Mouse (Mus musculus): ENCODE data around the gene Gda. TPM values are rescaled to one million over a fixed set of nuclear protein-coding genes. Genes with fewer than 3 reads are reported as not detected.

Gda gene
- 100 to 1,000 TPM; 199 TPM for total RNA-seq (2021)

DNA sequence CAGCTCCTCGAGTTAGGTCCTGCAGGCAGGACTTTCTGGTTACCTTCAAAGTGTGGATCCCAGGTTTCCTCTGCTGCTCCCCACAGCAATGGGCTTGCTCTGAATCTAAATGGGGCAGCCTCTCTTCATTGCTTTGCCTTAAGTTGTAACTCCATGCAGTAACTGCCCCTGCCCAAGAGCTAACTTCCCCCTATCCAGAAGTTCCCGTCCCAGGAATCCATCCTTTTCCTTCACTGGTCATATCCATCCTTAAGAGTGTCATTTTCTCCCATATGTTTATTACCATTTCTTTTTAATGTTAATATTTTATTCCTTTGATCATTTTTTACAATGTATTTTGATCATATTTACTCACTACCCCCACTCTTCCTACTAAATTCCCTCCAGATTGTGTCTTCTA lies at the start of gene Gda:
Gda (minus strand) TSS at position 101 of the 400 bp plus-strand sequence.
- no peak for DNase-seq (ENCODE audit: low spot score in 2 of 2)
- intact Hi-C loops (cut with DNase I) = loop anchor here (5.0 kb wide), 1 partner anchor 101 kb away; no protein-coding TSS in a partner anchor

DNA sequence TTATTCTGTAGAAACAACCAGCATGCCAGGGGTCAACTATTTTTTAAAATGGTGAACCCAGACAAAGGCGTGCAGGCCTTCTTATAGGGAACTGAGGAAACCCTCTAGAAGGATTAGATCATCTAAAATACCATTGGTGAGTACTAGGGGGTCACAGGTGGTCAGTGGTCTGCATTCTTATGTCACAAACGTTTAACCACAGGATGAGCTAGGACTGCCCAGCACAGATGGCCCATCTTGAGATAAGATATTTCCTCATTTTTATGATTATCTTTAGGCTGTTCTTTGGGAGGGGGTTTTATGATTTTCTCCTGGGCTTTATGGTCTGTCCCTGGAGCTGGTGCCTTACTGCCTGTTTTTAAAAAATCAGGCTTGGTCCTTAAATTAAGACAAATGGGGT lies 47.0 kb upstream of the Gda start:
- no peak for DNase-seq (ENCODE audit: low spot score in 2 of 2)
- intact Hi-C loops (cut with DNase I) = no loop called here

DNA sequence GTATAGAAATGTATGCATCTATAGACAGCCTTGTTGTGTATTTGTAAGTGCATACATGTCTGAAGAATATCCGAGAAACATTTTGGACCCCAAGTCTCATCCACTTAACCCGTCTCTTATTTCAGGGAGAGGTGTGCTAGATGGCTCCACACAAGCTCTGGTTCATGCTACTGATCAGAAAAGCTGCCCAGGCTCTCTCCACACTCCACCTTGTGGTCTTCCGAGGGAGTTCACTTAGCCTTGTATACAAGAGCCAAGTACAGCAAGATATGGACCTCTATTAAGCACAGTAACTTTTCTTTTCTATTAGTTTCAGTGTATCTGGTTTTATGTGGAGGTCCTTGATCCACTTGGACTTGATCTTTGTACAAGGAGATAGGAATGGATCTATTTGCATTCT lies 36.9 kb upstream of the Gda start:
- peak in 1 of 2 experiments; percentile 45 for DNase-seq (ENCODE audit: low spot score in 2 of 2)
- intact Hi-C loops (cut with DNase I) = loop anchor here (5.0 kb wide), 1 partner anchor 33 kb away; no protein-coding TSS in a partner anchor

DNA sequence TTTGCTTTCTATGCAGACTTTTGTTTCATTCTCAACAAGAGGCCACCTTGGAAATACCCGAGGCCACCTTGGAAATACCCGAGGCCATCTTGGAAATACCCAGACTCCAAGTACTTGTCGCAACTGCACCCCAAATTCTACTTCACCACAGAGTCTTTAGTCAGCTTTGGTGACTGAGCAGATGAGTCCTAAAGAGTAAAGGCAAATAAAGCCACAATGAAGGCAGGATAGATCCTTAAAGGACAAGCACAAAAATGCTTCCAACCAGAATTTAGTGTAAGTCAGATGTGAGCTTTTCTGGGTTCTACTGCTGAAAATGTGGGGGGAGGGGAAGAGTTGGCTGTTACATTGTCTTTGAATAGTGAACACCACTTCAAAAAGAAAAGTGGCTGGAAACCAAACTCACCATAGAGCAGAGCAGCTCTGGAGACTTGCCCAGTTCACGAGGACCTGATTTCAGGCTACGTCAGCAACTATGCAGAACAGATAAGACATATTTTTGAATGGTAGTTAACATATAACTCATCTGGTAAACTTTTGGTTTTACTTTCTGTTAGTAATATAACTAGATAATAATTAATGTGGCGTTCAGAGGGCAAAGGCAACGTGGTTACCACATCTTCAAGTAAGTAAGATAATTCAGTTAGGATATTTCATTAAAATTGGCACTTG lies 34.5 kb upstream of the Gda start:
- DNase-seq (ENCODE audit: low spot score in 2 of 2) = no peak
- intact Hi-C loops (cut with DNase I) = no loop called here

DNA sequence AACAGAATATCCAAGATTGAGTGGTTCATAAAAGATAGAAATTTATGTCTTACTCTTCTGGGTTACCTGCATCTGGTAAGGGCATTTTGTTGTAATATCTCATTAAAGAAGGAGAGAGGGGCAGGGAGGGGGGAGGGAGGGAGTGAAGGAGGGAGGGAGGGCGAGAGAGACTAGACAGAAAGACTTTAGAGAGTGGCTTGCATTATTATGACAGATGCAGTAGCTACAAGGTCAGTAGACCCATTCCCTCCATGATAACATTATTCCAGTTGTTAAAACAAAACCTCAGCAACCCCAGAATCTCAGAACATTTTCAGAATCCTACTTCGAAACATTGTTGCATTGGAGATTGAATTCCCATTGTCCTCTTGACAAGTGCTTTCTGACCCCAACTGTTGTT lies 33.9 kb upstream of the Gda start:
- DNase-seq (ENCODE audit: low spot score in 2 of 2) = no peak
- intact Hi-C loops (cut with DNase I) = no loop called here

DNA sequence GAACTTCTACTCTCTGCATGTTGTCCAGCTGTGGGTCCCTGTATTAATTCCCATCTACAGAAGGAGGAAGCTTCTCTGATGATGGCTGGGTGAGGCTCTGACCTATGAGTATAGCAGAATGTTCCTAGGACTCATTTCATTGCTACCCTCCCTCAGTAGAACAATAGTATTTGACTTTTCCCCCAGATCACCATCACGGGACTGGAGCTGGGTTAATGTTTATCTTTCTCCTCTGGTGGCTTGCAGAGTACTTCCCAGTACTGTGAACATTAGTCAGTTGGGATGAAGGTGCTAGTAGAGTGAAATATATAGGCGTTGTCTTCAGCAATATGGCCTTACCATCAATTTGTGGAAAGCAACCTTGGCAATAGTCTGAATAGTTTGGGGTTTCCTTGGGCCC lies 31.5 kb upstream of the Gda start:
- intact Hi-C loops (cut with DNase I) = no loop called here
- no peak for DNase-seq (ENCODE audit: low spot score in 2 of 2)

DNA sequence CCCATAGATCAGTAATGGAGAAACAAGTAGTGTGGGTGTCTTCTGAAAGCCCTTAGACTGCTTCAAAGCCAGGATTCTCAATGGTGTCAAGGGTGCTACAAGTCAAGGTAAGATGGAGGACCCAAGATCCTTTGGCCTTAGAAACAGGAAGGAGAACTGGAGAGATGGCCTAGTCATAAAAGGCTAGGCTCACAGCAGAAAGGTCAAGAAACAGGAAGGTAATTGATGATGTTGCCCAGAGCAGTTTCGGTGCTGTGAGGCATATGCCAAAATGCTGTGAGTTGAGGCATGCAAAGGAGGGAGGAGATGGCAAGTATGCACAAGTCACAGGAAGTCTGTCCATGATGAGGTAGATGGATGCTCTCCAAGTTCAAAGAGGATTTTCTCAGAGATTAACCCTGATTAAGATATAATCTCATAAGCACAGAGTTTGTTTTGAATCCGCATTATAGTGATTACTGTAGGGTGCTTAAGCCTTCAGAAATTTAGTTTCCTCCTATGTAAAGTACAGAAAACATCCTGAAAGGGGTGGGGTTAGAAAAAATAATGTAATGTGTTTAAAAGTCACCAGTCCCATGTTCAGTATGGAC lies 26.2 kb upstream of the Gda start:
- DNase-seq (ENCODE audit: low spot score in 2 of 2) = no peak
- intact Hi-C loops (cut with DNase I) = no loop called here

DNA sequence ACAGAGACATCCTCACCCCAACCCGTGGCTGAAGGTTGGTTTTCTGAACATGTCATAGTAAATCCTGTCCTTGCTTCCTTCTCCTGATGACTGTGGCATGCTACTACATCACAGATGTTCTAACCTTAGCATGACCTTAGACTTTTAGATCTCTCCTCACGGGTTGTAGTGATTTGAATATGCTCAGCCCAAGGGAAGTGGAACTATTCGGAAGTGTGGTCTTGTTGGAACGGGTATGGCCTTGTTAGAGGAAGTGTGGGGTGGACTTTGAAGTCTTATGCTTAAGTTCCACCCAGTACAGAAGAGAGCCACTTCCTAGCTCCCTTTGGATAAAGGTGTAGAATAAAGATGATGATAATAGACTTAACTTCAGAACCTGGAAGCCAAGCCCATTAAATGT lies 22.6 kb upstream of the Gda start:
- intact Hi-C loops (cut with DNase I) = no loop called here
- no peak for DNase-seq (ENCODE audit: low spot score in 2 of 2)

DNA sequence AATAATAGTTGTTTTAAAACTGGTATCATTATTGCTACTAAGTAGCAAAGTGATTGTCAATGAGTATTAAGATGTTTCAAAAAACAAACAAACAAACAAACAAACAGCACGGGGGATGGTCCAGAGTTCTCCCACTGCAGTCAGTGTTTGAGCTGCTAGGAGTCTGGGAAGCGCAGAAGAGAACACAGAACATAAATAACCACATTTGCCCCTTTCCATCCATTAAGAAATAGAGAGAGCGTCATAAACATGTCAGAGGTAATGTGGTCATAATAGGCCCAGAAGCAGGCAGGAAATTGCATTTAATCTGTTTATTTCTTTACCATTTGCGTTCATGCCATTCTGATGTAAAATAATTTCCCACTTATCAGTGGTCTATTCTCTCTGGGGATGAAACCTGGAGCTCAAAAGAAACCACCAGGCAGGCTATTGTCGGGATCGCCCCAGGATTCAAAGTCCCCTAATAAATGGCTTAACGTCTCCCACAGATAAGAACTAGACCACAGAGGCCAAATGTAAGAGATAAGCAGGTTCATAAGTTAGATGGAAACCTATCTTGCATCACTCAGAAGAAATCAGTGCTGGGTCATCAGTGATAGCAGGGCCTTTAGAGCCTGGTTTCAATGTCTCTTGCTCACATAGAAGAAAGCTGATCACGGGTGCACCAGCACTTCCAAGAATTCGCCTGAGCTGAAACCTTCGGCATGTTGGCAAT lies 20.7 kb upstream of the Gda start:
- no peak for DNase-seq (ENCODE audit: low spot score in 2 of 2)
- intact Hi-C loops (cut with DNase I) = no loop called here

DNA sequence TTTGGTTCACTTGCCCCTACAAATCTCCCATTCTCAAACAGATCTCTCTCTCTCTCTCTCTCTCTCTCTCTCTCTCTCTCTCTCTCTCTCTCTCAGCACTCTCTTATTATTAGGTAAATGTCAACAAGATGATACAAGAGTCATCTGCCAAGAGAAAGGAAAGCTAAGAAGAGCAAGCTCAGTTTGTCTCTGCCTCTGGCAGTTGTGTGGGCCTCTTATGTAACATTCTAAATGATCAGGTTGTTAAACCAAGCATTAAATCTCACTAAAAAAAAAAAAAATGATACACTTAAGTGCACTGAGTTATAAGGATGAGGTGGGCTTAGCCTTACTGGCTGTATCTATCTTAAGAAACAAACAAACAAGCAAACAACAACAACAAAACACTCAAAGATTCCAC lies 18.1 kb upstream of the Gda start:
- intact Hi-C loops (cut with DNase I) = no loop called here
- no peak for DNase-seq (ENCODE audit: low spot score in 2 of 2)

DNA sequence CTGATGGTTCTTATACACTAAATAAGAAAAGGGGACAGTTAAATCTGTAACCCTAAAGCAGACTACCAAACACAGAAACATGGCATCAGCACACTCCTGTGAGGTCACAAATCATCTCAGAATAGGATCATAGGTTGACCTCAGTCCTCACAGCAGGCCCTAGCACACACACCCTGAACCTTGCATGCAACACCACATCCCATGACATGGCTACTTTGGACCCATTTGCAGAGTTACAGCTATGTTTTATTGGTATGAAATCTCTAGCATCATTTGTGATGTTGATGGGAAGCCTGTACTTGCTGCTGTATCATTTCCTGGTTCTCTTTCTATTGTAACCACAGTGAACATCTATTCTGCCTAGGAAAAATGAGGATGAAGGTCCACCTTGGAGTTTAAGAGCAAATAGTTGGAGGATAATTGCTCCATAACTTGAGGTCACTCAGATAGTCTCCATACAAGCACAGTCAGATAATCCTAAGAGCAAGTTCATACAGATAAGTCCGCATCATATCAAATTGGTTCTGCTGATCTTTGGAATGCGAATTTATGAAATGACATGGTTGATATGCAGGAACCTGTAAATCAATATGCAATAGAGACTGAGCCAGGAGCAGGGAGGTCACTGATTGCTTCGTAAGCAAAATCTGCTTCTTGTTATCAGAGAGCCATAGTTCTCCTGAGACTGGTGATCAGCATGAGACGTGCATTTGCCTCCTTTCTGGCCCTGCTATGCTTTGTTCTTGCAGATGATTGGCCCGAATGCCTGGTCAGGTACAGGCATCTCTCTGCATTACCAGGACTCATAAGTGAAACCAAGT lies 14.1 kb upstream of the Gda start:
- no peak for DNase-seq (ENCODE audit: low spot score in 2 of 2)
- intact Hi-C loops (cut with DNase I) = no loop called here

DNA sequence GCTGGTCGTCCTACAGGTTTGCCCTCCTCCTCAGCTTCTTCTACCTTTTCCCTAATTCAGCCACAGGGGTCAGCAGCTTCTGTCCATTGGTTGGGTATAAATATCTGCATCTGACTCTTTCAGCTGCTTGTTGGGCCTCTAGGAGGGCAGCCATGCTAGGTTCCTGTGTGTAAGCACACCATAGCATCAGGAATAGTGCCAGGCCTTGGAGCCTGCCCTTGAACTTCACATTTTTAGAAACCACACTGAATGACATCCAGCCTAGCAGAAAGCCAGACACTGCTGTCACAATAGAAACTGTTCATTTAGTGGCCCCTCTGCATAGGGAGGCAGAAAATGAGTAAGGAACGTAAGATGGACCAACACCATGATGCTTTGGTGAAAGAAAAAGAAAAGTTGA lies 8.9 kb upstream of the Gda start:
- intact Hi-C loops (cut with DNase I) = no loop called here
- no peak for DNase-seq (ENCODE audit: low spot score in 2 of 2)

DNA sequence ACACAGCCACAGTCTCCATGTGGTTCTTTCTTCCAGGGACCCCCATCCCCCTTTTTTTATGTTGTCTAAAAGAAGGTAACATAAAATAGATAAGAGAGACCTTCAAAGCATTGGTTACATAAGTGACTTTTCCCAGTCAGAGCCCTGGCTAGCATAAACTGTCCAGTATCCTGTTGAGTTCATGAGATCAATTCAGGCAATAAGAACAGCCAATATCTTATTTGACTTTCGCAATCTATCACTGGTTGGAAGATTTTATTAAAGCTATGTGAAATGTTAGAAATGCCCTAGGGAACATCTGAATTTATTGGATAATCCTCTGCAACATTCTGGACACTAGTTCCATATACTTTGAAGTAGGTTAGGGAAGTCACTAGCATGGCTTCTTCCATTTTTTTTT lies 7.8 kb upstream of the Gda start:
- no peak for DNase-seq (ENCODE audit: low spot score in 2 of 2)

DNA sequence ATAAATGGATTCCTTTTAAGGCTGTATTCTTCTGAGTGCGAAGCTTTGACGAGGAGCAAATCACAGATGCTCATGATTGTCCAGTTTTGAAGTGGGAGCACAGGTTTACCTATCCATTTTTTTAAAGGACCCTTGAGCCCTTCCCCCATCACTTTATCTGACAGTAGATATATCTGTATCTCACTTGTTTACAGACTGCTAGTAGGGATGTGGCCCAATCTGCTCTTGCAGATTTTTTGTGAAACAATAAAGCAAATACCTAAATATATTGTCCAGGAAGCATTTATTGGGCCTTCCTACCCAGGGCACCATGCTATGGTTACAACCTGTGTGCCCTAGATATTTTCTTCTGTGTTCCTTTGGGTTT lies 6.8 kb upstream of the Gda start:
- DNase-seq (ENCODE audit: low spot score in 2 of 2) = no peak
- intact Hi-C loops (cut with DNase I) = no loop called here

More for the DNA sequence above, 7.8 kb upstream of the Gda start:
- intact Hi-C loops (cut with DNase I) = no loop called here

DNA sequence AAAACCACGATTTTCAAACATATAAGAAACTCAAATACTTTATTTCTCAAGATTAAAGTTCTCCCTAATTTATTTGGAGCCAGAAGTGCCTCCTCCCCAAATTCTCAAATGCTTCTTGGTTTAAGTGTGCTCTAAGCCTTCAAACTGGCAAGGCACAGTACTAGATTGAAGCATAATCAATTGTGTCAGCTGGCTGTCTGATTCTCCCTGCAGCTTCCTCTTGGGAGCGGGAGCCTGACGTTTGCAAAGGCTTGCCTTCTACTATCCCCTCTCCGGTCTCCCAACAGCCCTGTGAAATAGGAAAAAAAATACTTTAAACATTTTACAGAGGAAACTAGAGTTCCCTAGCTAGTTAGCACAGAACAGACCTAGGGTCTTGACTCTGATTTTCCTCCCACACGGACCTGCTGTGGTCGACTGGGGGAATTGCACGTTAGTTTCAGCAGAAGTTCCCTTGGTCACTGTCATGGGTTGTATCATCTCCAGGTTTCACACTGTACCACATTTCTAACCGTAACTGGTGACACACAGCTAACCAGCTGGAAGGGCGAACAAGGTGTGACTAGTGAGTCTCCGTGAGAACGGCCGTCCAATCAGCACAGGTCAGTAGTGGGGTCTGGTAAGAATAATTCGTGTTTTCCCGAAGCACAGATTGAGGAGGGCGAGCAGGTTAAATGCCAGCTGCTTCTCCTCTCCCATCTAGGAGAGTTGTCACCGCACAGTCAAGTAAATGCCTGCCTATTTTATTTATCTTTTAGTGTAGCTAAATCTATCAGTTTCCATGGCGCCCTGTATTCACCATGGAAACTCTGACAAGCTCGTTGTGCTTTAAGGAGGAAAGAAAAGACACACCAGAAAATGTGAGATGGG lies 6.2 kb upstream of the Gda start:
- intact Hi-C loops (cut with DNase I) = loop anchor here (5.0 kb wide), 1 partner anchor 33 kb away; no protein-coding TSS in a partner anchor
- DNase-seq (ENCODE audit: low spot score in 2 of 2) = peak; percentile 54 to 57

DNA sequence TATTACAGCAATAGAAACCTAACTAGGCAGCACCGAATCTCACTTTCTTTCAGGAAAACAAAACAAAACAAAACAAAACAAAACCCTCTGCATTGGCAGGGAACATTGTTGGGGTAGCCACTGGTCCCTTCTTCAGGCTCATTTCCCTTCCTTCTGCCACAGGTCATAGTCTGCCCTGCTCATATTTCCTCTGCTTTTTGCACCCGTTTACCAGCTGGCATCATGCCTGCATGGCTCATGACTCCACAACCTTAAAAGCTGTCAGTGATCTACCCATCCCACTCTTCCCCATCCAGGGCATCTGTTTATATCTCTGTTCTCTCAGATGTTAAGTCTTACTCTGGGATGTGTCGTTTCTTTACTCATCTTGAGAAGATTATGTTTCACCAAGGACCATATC lies 5.3 kb upstream of the Gda start:
- intact Hi-C loops (cut with DNase I) = loop anchor here (5.0 kb wide), 1 partner anchor 34 kb away; no protein-coding TSS in a partner anchor
- no peak for DNase-seq (ENCODE audit: low spot score in 2 of 2)

DNA sequence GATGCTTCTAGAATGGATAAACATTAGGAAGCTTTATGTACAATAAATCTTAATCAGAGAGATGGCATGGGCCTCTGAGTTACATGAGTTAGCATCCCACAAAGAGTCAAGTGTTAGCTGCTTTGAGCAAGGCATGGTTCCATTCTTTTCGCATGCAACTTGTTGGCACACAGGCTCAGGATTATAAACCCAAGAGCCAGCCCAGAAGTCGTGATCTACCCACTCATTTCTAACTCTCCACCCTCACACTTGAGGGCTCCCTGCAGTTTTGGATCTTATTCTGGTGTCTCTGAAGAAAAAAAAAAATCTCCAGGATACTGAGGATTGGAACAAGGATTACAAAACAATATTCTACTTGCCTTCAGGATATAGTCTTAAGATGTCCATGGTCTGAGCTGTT lies 4.5 kb upstream of the Gda start:
- peak in 1 of 2 experiments; percentile 85 for DNase-seq (ENCODE audit: low spot score in 2 of 2)
- intact Hi-C loops (cut with DNase I) = loop anchor here (2.0 to 5.0 kb wide), 2 partner anchors 35 to 49 kb away; no protein-coding TSS in a partner anchor

DNA sequence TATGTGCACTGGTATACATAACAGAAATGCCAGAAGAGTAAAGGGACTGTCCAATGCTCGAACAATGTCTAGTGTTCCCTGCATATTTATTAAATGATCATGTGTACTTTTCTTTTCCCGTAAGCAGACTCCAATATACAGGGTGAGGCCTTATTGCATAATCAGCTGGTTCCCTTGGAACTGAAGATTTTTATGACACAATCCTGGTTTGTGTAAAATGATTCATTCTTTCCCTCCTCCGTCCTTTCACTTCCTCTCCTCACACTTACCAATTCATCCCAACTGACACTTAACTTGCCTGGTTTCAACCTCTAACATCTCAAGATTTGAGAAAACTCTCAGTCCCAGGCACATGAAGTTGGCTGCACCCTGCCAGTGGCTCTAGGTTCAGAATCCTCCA lies 3.5 kb upstream of the Gda start:
- intact Hi-C loops (cut with DNase I) = loop anchor here (2.0 to 5.0 kb wide), 2 partner anchors 36 to 50 kb away; no protein-coding TSS in a partner anchor
- DNase-seq (ENCODE audit: low spot score in 2 of 2) = peak in 1 of 2 experiments; percentile 25
